Mouse (Mus musculus) B cell, adult 2 months (primary cell): ENCODE results near the gene Bcar3.

ENCODE experiments used
- DNase-seq, 2 experiments: peaks; one replicate each; pipeline ENCODE4 v3.0.0; 2022

The Bcar3 gene

GRCm38 (mm10) chr3:122485699-122486098 is 191.8 kb downstream of the Bcar3 start:
- no peak for DNase-seq

GRCm38 (mm10) chr3:122486193-122486592 is 192.3 kb downstream of the Bcar3 start:
- DNase-seq = no peak

GRCm38 (mm10) chr3:122488051-122488754 is 194.3 kb downstream of the Bcar3 start:
- DNase-seq = no peak

GRCm38 (mm10) chr3:122490574-122490973 is 196.6 kb downstream of the Bcar3 start:
- no peak for DNase-seq

- DNase-seq = no peak
These were observed 198.1 kb downstream of the Bcar3 start for GRCm38 (mm10) chr3:122492006-122492405.

GRCm38 (mm10) chr3:122492872-122493615 is 199.1 kb downstream of the Bcar3 start:
- DNase-seq = no peak

GRCm38 (mm10) chr3:122494764-122495163 is 200.8 kb downstream of the Bcar3 start:
- DNase-seq = no peak

- DNase-seq = no peak
These were observed 203.9 kb downstream of the Bcar3 start for GRCm38 (mm10) chr3:122497871-122498270.

GRCm38 (mm10) chr3:122498528-122498927 is 204.6 kb downstream of the Bcar3 start:
- DNase-seq = no peak

GRCm38 (mm10) chr3:122499647-122500046 is 205.7 kb downstream of the Bcar3 start:
- no peak for DNase-seq

GRCm38 (mm10) chr3:122500929-122501328 is 207.0 kb downstream of the Bcar3 start:
- no peak for DNase-seq

GRCm38 (mm10) chr3:122506343-122506916 is 212.5 kb downstream of the Bcar3 start:
- no peak for DNase-seq

GRCm38 (mm10) chr3:122507826-122508225 is 213.9 kb downstream of the Bcar3 start:
- no peak for DNase-seq

- no peak for DNase-seq
These were observed 215.1 kb downstream of the Bcar3 start for GRCm38 (mm10) chr3:122509084-122509483.

GRCm38 (mm10) chr3:122509534-122510239 is 215.8 kb downstream of the Bcar3 start:
- no peak for DNase-seq

GRCm38 (mm10) chr3:122510240-122510750 is 216.4 kb downstream of the Bcar3 start:
- DNase-seq = no peak

GRCm38 (mm10) chr3:122510932-122511331 is 217.0 kb downstream of the Bcar3 start:
- no peak for DNase-seq

GRCm38 (mm10) chr3:122511721-122512619 is 218.0 kb downstream of the Bcar3 start:
- DNase-seq = no peak

- DNase-seq = no peak
These were observed 218.9 kb downstream of the Bcar3 start for GRCm38 (mm10) chr3:122512725-122513375.

GRCm38 (mm10) chr3:122515568-122516326 is 221.8 kb downstream of the Bcar3 start:
- DNase-seq = no peak

GRCm38 (mm10) chr3:122516327-122516695 is 222.4 kb downstream of the Bcar3 start:
- no peak for DNase-seq
